Mouse (Mus musculus) C2C12 (cell line): Measurements from ENCODE around the gene Bpifa1. TPM values are rescaled to one million over a fixed set of nuclear protein-coding genes. Genes with fewer than 3 reads are reported as not detected.
A peak's percentile ranks its signal among the peaks of the same experiment; 100 is the strongest.

Experiments
- H3K27me3 ChIP-seq: one replicate; pipeline ENCODE4 v1.6.1; 2011; ENCODE audit not compliant: control insufficient read depth, insufficient read depth, insufficient read length
- H3K36me3 ChIP-seq: one replicate; pipeline ENCODE4 v1.6.1; 2011; ENCODE audit not compliant: control insufficient read depth, insufficient read depth
- H3K4me3 ChIP-seq: one replicate; pipeline ENCODE4 v1.5.1; 2011; ENCODE audit warnings: mild to moderate bottlenecking, control low read depth; ENCODE audit not compliant: poor library complexity, insufficient read depth, severe bottlenecking
- H3K79me2 ChIP-seq: one replicate; pipeline ENCODE4 v1.6.1; 2011; ENCODE audit not compliant: control insufficient read depth, insufficient read depth
- H3K79me3 ChIP-seq: one replicate; pipeline ENCODE4 v1.6.1; 2011; ENCODE audit warnings: low read depth, control low read depth
- H3ac ChIP-seq: one replicate; pipeline ENCODE3; 2011; ENCODE audit warnings: low read depth; ENCODE audit not compliant: control insufficient read depth, insufficient read length
- CEBPB ChIP-seq: IDR thresholded peaks from one replicate; pipeline ENCODE4 v1.6.1; 2011; ENCODE audit warnings: low read depth, mild to moderate bottlenecking, control low read depth, moderate library complexity
- CTCF ChIP-seq: IDR thresholded peaks from one replicate; pipeline ENCODE4 v1.5.1; 2011; ENCODE audit not compliant: control insufficient read depth, insufficient read depth, insufficient read length
- FOSL1 ChIP-seq: IDR thresholded peaks from one replicate; pipeline ENCODE4 v1.8.0; 2011; ENCODE audit warnings: mild to moderate bottlenecking, low read length; ENCODE audit not compliant: poor library complexity, insufficient read depth, severe bottlenecking
- MAX ChIP-seq: IDR thresholded peaks from one replicate; pipeline ENCODE4 v1.6.1; 2011; ENCODE audit warnings: mild to moderate bottlenecking, control low read depth
- MYOD1 ChIP-seq: IDR thresholded peaks from one replicate; pipeline ENCODE4 v1.6.1; 2011; ENCODE audit warnings: low read depth; ENCODE audit not compliant: control insufficient read depth, insufficient read length
- MYOG ChIP-seq: IDR thresholded peaks from one replicate; pipeline ENCODE4 v1.6.1; 2011; ENCODE audit not compliant: control insufficient read depth, insufficient read length; ENCODE audit errors: extremely low read depth
- USF1 ChIP-seq: IDR thresholded peaks from one replicate; pipeline ENCODE4 v1.6.1; 2011; ENCODE audit warnings: low read depth, mild to moderate bottlenecking, control low read depth, moderate library complexity
- polyA plus RNA-seq: library from polyadenylated mRNA; unstranded; fragments of >200 nt; fragmentation: generic; extraction: Trizol; gene quantifications from one replicate; pipeline ENCODE4 v1.2.1, GENCODE M21; 2012; ENCODE audit warnings: missing spikeins

Bpifa1 gene
- polyA plus RNA-seq, 1 experiment, result not detected

GRCm38 (mm10) chr2:154185319-154185718 lies 42.6 kb downstream of the Bpifa1 start:
- TF ChIP-seq USF1, result no peak
- TF ChIP-seq FOSL1, result no peak
- TF ChIP-seq MYOG, result no peak
- no peak for TF ChIP-seq CEBPB
- TF ChIP-seq CTCF, result no peak
- TF ChIP-seq MAX, result no peak
- no peak for TF ChIP-seq MYOD1
- no peaks in the 10 kb centered on the region for H3K79me2 ChIP-seq
- H3K79me3 ChIP-seq, result no peaks in the 10 kb centered on the region
- H3K4me3 ChIP-seq, result no peak overlapping the region
- no peaks in the 10 kb centered on the region for H3K36me3 ChIP-seq
- no peaks in the 10 kb centered on the region for H3K27me3 ChIP-seq
- no peak overlapping the region for H3ac ChIP-seq

GRCm38 (mm10) chr2:154185748-154186147 lies 43.1 kb downstream of the Bpifa1 start:
- H3K36me3 ChIP-seq, result no peaks in the 10 kb centered on the region
- no peak overlapping the region for H3ac ChIP-seq
- no peaks in the 10 kb centered on the region for H3K79me3 ChIP-seq
- no peak overlapping the region for H3K4me3 ChIP-seq
- no peaks in the 10 kb centered on the region for H3K27me3 ChIP-seq
- H3K79me2 ChIP-seq, result no peaks in the 10 kb centered on the region
- no peak for TF ChIP-seq USF1
- no peak for TF ChIP-seq MYOG
- TF ChIP-seq MAX, result no peak
- no peak for TF ChIP-seq MYOD1
- TF ChIP-seq CEBPB, result no peak
- TF ChIP-seq FOSL1, result no peak
- no peak for TF ChIP-seq CTCF

GRCm38 (mm10) chr2:154187468-154187867 lies 44.8 kb downstream of the Bpifa1 start:
- no peak overlapping the region for H3K4me3 ChIP-seq
- no peaks in the 10 kb centered on the region for H3K79me2 ChIP-seq
- H3K27me3 ChIP-seq, result no peaks in the 10 kb centered on the region
- H3K36me3 ChIP-seq, result no peaks in the 10 kb centered on the region
- TF ChIP-seq FOSL1 (no peak), USF1 (peak; percentile 77)
- H3K79me3 ChIP-seq, result no peaks in the 10 kb centered on the region
- no peak overlapping the region for H3ac ChIP-seq

- Histone ChIP-seq H3K79me2 (no peaks in the 10 kb centered on the region), H3K79me3 (no peaks in the 10 kb centered on the region), H3K36me3 (no peaks in the 10 kb centered on the region), H3K27me3 (no peaks in the 10 kb centered on the region), H3ac (no peak overlapping the region), H3K4me3 (no peak overlapping the region)
- TF ChIP-seq MAX (no peak), MYOD1 (no peak), USF1 (no peak), CTCF (no peak), MYOG (no peak), CEBPB (no peak), FOSL1 (no peak)
Measured at GRCm38 (mm10) chr2:154189877-154190434, 47.3 kb downstream of the Bpifa1 start.

GRCm38 (mm10) chr2:154190546-154191258 lies 48.0 kb downstream of the Bpifa1 start, which contains the start of gene Bpifb1:
Gene Bpifb1, plus strand, starts transcription at chr2:154190818.
- TF ChIP-seq MAX (no peak), CTCF (no peak), MYOD1 (no peak), CEBPB (no peak), USF1 (no peak), MYOG (no peak), FOSL1 (no peak)
- Histone ChIP-seq H3K79me2 (no peaks in the 10 kb centered on the region), H3ac (no peak within 1 kb of the TSS), H3K27me3 (no peaks in the 10 kb centered on the region), H3K36me3 (no peaks in the 10 kb centered on the region), H3K4me3 (no peak within 1 kb of the TSS), H3K79me3 (no peaks in the 10 kb centered on the region)

- H3K79me2 ChIP-seq, result no peaks in the 10 kb centered on the region
- no peaks in the 10 kb centered on the region for H3K27me3 ChIP-seq
- TF ChIP-seq CEBPB (no peak), USF1 (no peak), MYOG (no peak), CTCF (no peak), MAX (no peak), MYOD1 (no peak), FOSL1 (no peak)
- no peaks in the 10 kb centered on the region for H3K36me3 ChIP-seq
- no peaks in the 10 kb centered on the region for H3K79me3 ChIP-seq
- H3K4me3 ChIP-seq, result no peak overlapping the region
- H3ac ChIP-seq, result no peak overlapping the region
Measured at GRCm38 (mm10) chr2:154192141-154192540, 49.5 kb downstream of the Bpifa1 start.
